Mouse (Mus musculus): ENCODE measurements around the gene Trp53rka.

Trp53rka gene

GRCm38 (mm10) chr2:165484152-165484551 lies 9.0 kb downstream of the Trp53rka start:
- no peak for DNase-seq

DNA sequence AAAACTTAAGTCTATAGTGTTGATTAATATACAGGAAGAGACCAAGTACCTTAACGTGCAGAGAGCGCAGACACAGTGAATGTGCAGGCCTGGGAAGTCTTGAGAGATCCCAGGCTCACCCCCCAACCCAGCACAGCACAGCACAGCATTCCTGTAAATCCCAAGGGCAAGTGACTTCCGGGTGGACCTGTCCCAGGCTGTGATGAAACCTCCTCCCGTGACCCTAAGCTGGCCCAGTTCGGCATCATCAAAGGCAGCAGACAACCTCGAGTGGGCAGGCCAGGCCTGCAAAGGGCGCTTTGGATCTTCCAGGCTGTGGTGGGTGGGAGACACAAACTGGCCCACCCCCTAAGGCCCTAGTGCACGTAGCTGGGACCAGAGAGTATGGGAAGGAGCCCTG lies 11.1 kb downstream of the Trp53rka start:
- no peak for DNase-seq

- no peak for DNase-seq
Measured at GRCm38 (mm10) chr2:165475850-165476249, 17.3 kb downstream of the Trp53rka start.

DNA sequence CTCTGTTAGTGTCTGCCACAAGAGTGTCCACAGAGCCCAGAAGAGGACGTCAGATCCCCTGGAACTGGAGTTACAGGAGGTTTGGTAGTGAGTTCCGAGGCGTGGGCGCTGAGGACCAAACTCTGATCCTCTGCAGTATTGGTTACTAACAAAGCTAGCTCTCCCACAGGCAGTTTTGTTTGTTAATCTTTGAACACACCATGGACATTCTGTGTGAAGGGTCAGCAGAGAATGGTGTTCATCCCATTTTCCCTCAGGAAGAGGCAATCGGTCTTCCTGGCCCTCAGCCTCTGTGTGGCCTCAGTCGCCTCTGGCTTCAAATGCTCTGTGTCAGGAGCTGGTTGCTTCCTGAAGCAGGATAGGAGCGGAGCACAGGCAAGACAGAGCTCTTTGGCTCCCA lies 17.7 kb downstream of the Trp53rka start:
- DNase-seq: no peak

DNA sequence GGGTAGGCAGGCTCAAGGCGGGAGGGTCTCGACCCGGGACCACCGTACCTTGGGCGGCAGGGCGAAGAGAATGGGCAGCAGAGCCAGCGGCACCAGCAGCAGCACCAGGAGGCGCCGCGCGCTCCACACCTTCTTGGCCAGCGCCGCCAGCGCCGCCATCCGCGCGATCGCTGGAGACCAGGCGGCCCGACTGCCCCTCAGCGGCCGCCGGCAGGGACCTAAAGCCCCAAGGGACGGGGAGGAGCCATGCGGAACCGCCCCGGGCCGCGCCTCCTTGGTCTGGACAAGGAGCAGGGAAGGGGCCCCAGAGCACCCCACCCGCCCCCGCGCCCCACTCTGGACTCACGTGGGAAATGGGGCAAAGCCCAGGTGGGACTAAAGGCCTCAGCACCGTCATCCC lies 20.1 kb downstream of the Trp53rka start, which contains the start of gene Slc13a3:
Gene Slc13a3 (minus strand): TSS at position 228 of the 400 bp plus-strand sequence.
- no peak for DNase-seq

DNA sequence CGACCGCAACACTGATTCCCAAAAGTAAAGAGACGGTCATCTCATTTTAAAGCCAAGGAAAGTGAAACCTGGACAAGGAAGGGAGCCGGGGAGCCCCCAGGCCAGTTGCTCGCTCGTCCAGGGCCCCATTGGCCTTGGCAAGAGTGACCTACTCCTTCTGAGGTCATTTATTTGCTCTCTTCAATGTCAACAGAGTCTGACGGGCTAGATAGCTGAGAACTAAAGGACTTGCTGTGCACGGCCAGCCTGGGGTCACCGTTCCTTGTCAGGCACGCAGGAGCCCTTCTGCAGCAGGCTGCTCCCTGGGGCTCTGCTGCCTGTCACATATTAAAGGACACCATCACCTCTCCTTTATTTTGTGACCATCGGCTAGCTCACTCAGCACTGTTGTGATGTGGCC lies 21.2 kb downstream of the Trp53rka start:
- DNase-seq: no peak

- DNase-seq: no peak
Measured at GRCm38 (mm10) chr2:165470167-165470566, 23.0 kb downstream of the Trp53rka start.

- no peak for DNase-seq
Measured at GRCm38 (mm10) chr2:165467824-165468452, 25.2 kb downstream of the Trp53rka start.

DNA sequence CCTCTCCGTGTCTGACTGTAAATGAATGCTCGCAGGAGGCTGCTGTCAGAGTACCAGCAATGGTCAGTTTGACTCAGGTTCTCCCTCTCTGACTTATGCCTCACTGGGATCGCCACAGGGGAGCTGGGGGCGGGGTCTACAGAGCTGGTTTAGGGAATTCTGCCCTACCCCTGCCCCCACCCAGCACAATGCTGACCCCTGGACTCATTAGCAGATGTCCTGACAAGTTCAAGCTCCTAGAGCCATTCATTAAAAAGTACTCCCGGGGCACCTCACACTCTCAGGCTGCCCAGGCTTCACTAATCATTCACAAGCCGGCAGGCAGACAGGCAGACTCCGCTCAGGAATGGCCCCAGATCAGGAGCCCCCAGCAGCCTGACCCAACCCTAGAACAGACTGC lies 33.5 kb downstream of the Trp53rka start:
- no peak for DNase-seq

DNA sequence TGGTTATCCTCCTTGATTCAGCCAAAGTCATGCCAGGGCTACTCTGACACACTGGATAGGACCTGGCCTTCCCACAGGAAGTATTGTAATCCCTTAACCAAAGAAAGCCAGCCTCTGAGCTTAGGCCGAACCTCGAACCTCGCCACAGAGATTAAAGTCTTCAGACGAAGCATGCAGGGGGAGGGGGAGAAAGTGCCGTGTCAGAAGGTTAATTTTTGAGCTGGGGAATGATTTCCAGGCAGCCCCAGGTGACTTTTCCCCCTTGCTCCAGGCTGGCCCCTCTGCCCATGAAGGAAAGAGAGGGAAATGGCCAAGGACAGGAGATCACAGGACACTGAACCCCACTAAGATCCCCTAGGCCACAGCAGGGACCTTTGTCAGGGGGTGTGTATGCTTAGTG lies 34.9 kb downstream of the Trp53rka start:
- no peak for DNase-seq

GRCm38 (mm10) chr2:165456710-165457109 lies 36.4 kb downstream of the Trp53rka start:
- no peak for DNase-seq

GRCm38 (mm10) chr2:165452730-165453693 lies 40.1 kb downstream of the Trp53rka start:
- DNase-seq: no peak

DNA sequence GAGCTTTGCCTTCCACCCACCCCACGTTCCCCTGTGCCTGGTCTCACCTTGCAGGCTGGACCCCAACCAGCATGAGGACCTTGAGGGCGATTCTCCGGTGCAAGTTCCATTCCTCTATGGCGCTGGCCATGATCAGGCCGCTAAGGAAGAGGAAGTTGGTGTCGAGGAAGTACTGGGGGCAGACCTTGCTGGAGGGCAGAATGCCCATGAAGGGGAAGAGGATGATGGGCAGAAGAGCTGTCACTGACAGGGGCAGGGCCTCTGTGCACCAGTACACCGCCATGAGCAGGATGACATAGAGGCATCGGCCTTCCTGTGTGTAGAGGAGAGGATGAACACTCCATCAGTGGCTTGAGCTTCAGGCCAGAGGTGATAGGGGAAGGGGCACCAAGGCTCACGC lies 44.6 kb downstream of the Trp53rka start:
- no peak for DNase-seq

DNA sequence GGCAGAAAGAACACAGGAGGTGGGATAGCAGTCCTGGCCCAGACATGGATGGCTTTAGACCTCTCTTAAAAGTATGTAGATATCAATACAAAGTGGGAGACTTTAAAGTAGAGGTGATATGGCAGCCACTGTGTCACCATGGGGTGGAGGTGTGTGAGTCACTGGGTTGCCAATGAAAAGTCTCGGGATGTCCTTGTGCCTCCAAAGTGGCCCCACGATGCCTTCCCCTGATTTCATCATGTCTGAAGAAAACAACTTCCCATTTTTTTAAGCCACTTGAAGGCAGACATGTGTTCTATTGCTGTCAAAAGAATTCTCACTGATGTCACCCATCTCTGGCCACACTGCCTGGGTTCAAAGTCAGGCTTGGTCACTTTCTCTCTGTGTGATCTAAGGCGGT lies 48.3 kb downstream of the Trp53rka start:
- no peak for DNase-seq

DNA sequence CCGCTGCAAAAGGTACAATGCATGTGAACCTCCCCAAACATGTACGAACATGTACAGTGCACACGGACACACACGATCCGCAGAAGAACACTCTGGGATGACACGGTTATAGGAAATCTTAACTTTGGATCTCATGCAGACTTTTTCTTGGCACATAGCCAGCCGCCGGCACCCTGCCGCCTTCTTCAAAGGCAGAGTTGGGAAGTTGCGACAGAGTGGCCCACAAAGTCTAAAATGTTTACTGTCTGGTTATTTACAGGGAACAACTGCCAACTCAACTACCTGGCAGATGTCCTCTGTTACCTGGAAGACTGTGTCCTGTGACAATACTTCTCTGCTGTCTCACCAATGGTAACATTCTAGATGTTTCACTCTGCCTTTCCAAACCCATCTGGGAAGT lies 50.1 kb downstream of the Trp53rka start:
- no peak for DNase-seq

GRCm38 (mm10) chr2:165441613-165442012 lies 51.5 kb downstream of the Trp53rka start:
- DNase-seq: no peak

Measured in cerebellum, adult 11 months (tissue).